Mouse (Mus musculus): ENCODE measurements around the gene Ren1.

DNA sequence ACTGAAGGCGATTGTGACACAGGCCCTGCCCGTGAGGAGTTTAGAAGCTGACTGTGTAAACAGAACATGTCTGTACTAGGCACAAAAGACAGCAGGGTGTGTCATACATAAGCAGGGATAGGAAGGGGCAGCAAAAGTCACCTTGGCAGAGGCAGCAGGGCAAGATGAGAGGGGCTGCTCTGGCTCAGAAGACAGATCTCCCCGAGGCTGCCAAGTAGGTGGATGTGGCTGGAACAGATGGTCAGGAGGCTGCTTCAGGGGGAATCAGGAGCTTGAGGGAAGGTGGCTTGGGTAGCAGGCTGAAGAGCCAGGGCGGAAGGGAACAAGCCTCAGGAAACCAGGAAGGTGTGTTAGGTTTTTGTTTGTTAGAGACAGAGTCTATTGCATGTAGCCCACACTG lies 20.0 kb downstream of the Ren1 start:
- TF ChIP-seq CTCF (IDR thresholded peaks at IDR 0.05; ENCODE audit: low read depth) (no peak), EP300 (IDR thresholded peaks at IDR 0.05; ENCODE audit: low read depth) (no peak)
